In genomic region chr10:74933548-74934190, GRCm38 (mm10) we compare ENCODE assay signal across 14 mouse cellular contexts. TPM values are rescaled to one million over a fixed set of nuclear protein-coding genes. Genes with fewer than 3 reads are reported as not detected.
A peak's percentile ranks its signal among the peaks of the same experiment; 100 is the strongest.
DNase-seq lines count a peak whose midpoint lies in the region; ATAC-seq and TF ChIP-seq lines count a peak whose summit lies in the region.
"Had no signal": no experiment of that assay in that cellular context is flagged by ENCODE, and none has a peak within 500 bp of the region (broad histone marks: within the 10 kb centered on the region; RNA-seq: fewer than 3 reads in every experiment).

No protein-coding gene starts in this region.

- H3K4me3 ChIP-seq in hindbrain, postnatal 0 days (ENCODE audit: low read length) = no peak overlapping the region
- H3K4me3 ChIP-seq in hindbrain, embryonic 11.5 days (ENCODE audit: low read depth, low read length) = no peak overlapping the region
- H3K4me3 ChIP-seq in midbrain, postnatal 0 days (ENCODE audit: low read depth, low read length) = no peak overlapping the region
- H3K4me3 ChIP-seq in midbrain, embryonic 16.5 days (ENCODE audit: low read depth, low read length) = no peak overlapping the region
- H3K4me3 ChIP-seq: hindbrain, embryonic 15.5 days; myocyte had no signal

- H3K9ac ChIP-seq in hindbrain, postnatal 0 days (replicated peaks; ENCODE audit: low read length) = no peak overlapping the region
- H3K9ac ChIP-seq in hindbrain, embryonic 11.5 days (ENCODE audit: low read depth, low read length) = no peak overlapping the region
- no peak overlapping the region for H3K9ac ChIP-seq in midbrain, postnatal 0 days (replicated peaks; ENCODE audit: low read length, poor library complexity, severe bottlenecking)
- no peak overlapping the region for H3K9ac ChIP-seq in midbrain, embryonic 16.5 days (ENCODE audit: low read depth, low read length)
- H3K9ac ChIP-seq: hindbrain, embryonic 15.5 days; liver, embryonic 14.5 days had no signal

- peak; percentile 50 for TF ChIP-seq CTCF in hindbrain, postnatal 0 days (IDR thresholded peaks at IDR 0.05; ENCODE audit: low read depth)
- TF ChIP-seq CTCF in midbrain, postnatal 0 days (IDR thresholded peaks at IDR 0.05) = peak; percentile 49

- H3K4me2 ChIP-seq in hindbrain, postnatal 0 days (ENCODE audit: low read depth, low read length) = no peak overlapping the region
- no peak overlapping the region for H3K4me2 ChIP-seq in hindbrain, embryonic 11.5 days (replicated peaks; ENCODE audit: low read depth, low read length)
- H3K4me2 ChIP-seq in midbrain, postnatal 0 days (ENCODE audit: low read depth, low read length, poor library complexity, severe bottlenecking) = no peak overlapping the region
- no peak overlapping the region for H3K4me2 ChIP-seq in midbrain, embryonic 16.5 days (ENCODE audit: low read length)
- H3K4me2 ChIP-seq: hindbrain, embryonic 15.5 days had no signal

- peak; percentile 58 for DNase-seq in hindbrain, postnatal 0 days (ENCODE audit: low spot score)
- no peak for DNase-seq in hindbrain, embryonic 11.5 days (ENCODE audit: low spot score)
- peak; percentile 41 for DNase-seq in midbrain, postnatal 0 days (ENCODE audit: low spot score)
- peak; percentile 52 for DNase-seq in brain, embryonic 18.5 days (ENCODE audit: low read depth, low spot score)
- DNase-seq in adrenal gland, postnatal 4 days (ENCODE audit: low spot score in 2 of 2) = no peak
- DNase-seq: adrenal gland, adult 8-10 months; gastrocnemius, postnatal 10 days; kidney, postnatal 4 days had no signal

- 59% methylated on average over 19 of the region's 19 CpGs for WGBS in hindbrain, postnatal 0 days
- WGBS in hindbrain, embryonic 11.5 days = 91% methylated on average over 19 of the region's 19 CpGs
- 76% methylated on average over 19 of the region's 19 CpGs for WGBS in midbrain, postnatal 0 days
- WGBS in midbrain, embryonic 16.5 days = 78% methylated on average over 19 of the region's 19 CpGs

- H3K27ac ChIP-seq in hindbrain, postnatal 0 days = no peak overlapping the region
- no peak overlapping the region for H3K27ac ChIP-seq in hindbrain, embryonic 11.5 days (ENCODE audit: low read depth, low read length)
- no peak overlapping the region for H3K27ac ChIP-seq in midbrain, postnatal 0 days (ENCODE audit: low read depth, low read length)
- no peak overlapping the region for H3K27ac ChIP-seq in midbrain, embryonic 16.5 days (ENCODE audit: low read length)
- H3K27ac ChIP-seq: hindbrain, embryonic 15.5 days; liver, embryonic 14.5 days had no signal

- no peaks in the 10 kb centered on the region for H3K9me3 ChIP-seq in hindbrain, postnatal 0 days (ENCODE audit: low read length)
- H3K9me3 ChIP-seq in hindbrain, embryonic 11.5 days (ENCODE audit: control insufficient read depth, low read length) = no peaks in the 10 kb centered on the region
- H3K9me3 ChIP-seq in midbrain, postnatal 0 days (ENCODE audit: low read length) = no peaks in the 10 kb centered on the region
- no peaks in the 10 kb centered on the region for H3K9me3 ChIP-seq in midbrain, embryonic 16.5 days (replicated peaks; ENCODE audit: control insufficient read depth, low read length, poor library complexity, severe bottlenecking)
- H3K9me3 ChIP-seq: hindbrain, embryonic 15.5 days had no signal

- no peaks in the 10 kb centered on the region for H3K36me3 ChIP-seq in hindbrain, postnatal 0 days (ENCODE audit: insufficient read depth, low read length)
- H3K36me3 ChIP-seq in hindbrain, embryonic 11.5 days (ENCODE audit: control insufficient read depth, insufficient read depth, low read length) = no peaks in the 10 kb centered on the region
- H3K36me3 ChIP-seq in midbrain, postnatal 0 days (ENCODE audit: insufficient read depth, low read length) = no peaks in the 10 kb centered on the region
- no peaks in the 10 kb centered on the region for H3K36me3 ChIP-seq in midbrain, embryonic 16.5 days (ENCODE audit: control insufficient read depth, insufficient read depth, low read length)
- H3K36me3 ChIP-seq: hindbrain, embryonic 15.5 days had no signal

- ATAC-seq in hindbrain, postnatal 0 days = 0 out of 2 replicates have a peak, but pooled peaks have one; percentile 4
- ATAC-seq in hindbrain, embryonic 11.5 days (ENCODE audit: low FRiP score) = no peak
- no peak for ATAC-seq in midbrain, postnatal 0 days (ENCODE audit: low FRiP score)
- no peak for ATAC-seq in midbrain, embryonic 16.5 days
- peak; percentile 19; the same call in 1 of the 2 replicates for ATAC-seq in granulocyte monocyte progenitor cell, adult 5-6 weeks (replicated peaks; ENCODE audit: poor library complexity, severe bottlenecking)
- no peak for ATAC-seq in inflammation-experienced regulatory T-cells, adult 6 months

- H3K27me3 ChIP-seq in hindbrain, postnatal 0 days (ENCODE audit: insufficient read depth, low read length) = no peaks in the 10 kb centered on the region
- H3K27me3 ChIP-seq in hindbrain, embryonic 11.5 days (ENCODE audit: control insufficient read depth, insufficient read depth, low read length) = no peaks in the 10 kb centered on the region
- no peaks in the 10 kb centered on the region for H3K27me3 ChIP-seq in midbrain, postnatal 0 days (ENCODE audit: insufficient read depth, low read length)
- no peaks in the 10 kb centered on the region for H3K27me3 ChIP-seq in midbrain, embryonic 16.5 days (ENCODE audit: control insufficient read depth, insufficient read depth, low read depth, low read length)
- H3K27me3 ChIP-seq: hindbrain, embryonic 15.5 days had no signal

- H3K4me1 ChIP-seq in hindbrain, postnatal 0 days (ENCODE audit: insufficient read depth, low read length) = no peaks in the 10 kb centered on the region
- H3K4me1 ChIP-seq in hindbrain, embryonic 11.5 days (replicated peaks; ENCODE audit: control insufficient read depth, insufficient read depth, low read length) = no peaks in the 10 kb centered on the region
- no peaks in the 10 kb centered on the region for H3K4me1 ChIP-seq in midbrain, postnatal 0 days (ENCODE audit: insufficient read depth, low read length)
- no peaks in the 10 kb centered on the region for H3K4me1 ChIP-seq in midbrain, embryonic 16.5 days (ENCODE audit: control insufficient read depth, insufficient read depth, low read length)
- H3K4me1 ChIP-seq: hindbrain, embryonic 15.5 days had no signal

RNA-seq across cellular contexts. Expression of gene Gnaz, which starts 33.3 kb away (rescaled TPM):
- 166 and 178 TPM in 2 replicates for total RNA-seq in hindbrain, postnatal 0 days (2014; rRNA removed)
- 88.3 and 99.9 TPM in 2 replicates for polyA plus RNA-seq in hindbrain, postnatal 0 days (2015; fragmentation: Nextera tagmentation; extraction: Ambion mirVana)
- 14.0 and 14.7 TPM in 2 replicates for polyA plus RNA-seq in hindbrain, embryonic 11.5 days (2014; fragmentation: Nextera tagmentation; extraction: Ambion mirVana)
- 217 and 219 TPM in 2 replicates for total RNA-seq in midbrain, postnatal 0 days (2014; rRNA removed)
- polyA plus RNA-seq in midbrain, postnatal 0 days (2015; fragmentation: Nextera tagmentation; extraction: Ambion mirVana) = 132 and 133 TPM in 2 replicates
- 92.6 and 103 TPM in 2 replicates for polyA plus RNA-seq in midbrain, embryonic 16.5 days (2015; fragmentation: Nextera tagmentation; extraction: Ambion mirVana)
- 0.19 TPM in 2 replicates for total RNA-seq in granulocyte monocyte progenitor cell, adult 5-6 weeks (2014; fragmentation: Nextera tagmentation)
- 0.30 TPM in 1 of 2 replicates, not detected in the other for total RNA-seq in granulocyte monocyte progenitor cell, adult 5-6 weeks (2017)
- polyA plus RNA-seq in inflammation-experienced regulatory T-cells, adult 6 months (2017; shearing (Covaris generic)) = not detected
- 10 to 100 TPM in 1 of 2 experiments, 1 to 10 TPM in 1; 7.2 to 10.8 TPM for total RNA-seq in adrenal gland, postnatal 4 days (2021)

Comparison
In these comparisons a context has a peak if more than half of its experiments do, and no peak if none do; other contexts are left out.
1. ATAC-seq: peak in hindbrain, postnatal 0 days (single experiment) and granulocyte monocyte progenitor cell, adult 5-6 weeks (single experiment); none in hindbrain, embryonic 11.5 days (single experiment), midbrain, postnatal 0 days (single experiment), midbrain, embryonic 16.5 days (single experiment) and inflammation-experienced regulatory T-cells, adult 6 months (single experiment).
2. DNase-seq: peak in hindbrain, postnatal 0 days (single experiment), midbrain, postnatal 0 days (single experiment) and brain, embryonic 18.5 days (single experiment); none in hindbrain, embryonic 11.5 days (single experiment) and adrenal gland, postnatal 4 days (0 of 2).
3. RNA of gene Gnaz, which starts 33.3 kb away (polyA plus RNA-seq): 132 to 133 TPM in midbrain, postnatal 0 days, 92.6 to 103 TPM in midbrain, embryonic 16.5 days, 88.3 to 99.9 TPM in hindbrain, postnatal 0 days and 14.0 to 14.7 TPM in hindbrain, embryonic 11.5 days; not detected in inflammation-experienced regulatory T-cells, adult 6 months; every median in the first group is over 10 times any median in the second.